Mouse (Mus musculus) lung, adult 2 months (tissue): ENCODE measurements around the gene Rab35.

Experiments
- CTCF ChIP-seq: fragments of 200-500 bp; IDR thresholded peaks from 2 replicates; pipeline ENCODE4 v1.5.1; 2011; ENCODE audit warnings: mild to moderate bottlenecking, low read length, control low read depth; ENCODE audit not compliant: insufficient read depth
- POLR2A ChIP-seq: fragments of 200-500 bp; IDR thresholded peaks from 2 replicates; pipeline ENCODE4 v1.6.1; 2011; ENCODE audit warnings: low read depth, mild to moderate bottlenecking, control low read depth, low read length, borderline replicate concordance; ENCODE audit errors: extremely low read depth

DNA sequence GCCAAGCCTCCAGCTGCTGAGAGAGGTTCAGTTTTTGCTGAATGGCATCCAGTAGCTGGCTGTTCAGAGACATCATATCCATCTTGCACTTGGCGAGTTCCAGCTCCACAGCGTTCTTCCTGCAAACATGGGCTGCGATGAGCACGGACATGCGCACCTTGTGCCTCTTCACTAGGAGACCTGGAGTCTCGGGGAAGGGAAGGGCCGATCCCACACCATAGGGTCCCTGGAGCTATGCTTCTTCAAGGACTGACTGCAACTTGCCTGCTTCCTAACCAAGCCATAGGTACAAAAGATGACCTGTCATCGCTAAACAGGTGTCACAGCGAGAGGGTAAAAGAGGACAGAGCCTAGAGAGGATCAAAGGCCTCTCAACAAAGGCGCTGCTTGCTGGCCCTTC, 20.1 kb downstream of the Rab35 start:
- no peak for TF ChIP-seq CTCF
- TF ChIP-seq POLR2A = no peak
